Mouse (Mus musculus) MEL (cell line): ENCODE measurements around the gene Umad1. TPM values are rescaled to one million over a fixed set of nuclear protein-coding genes. Genes with fewer than 3 reads are reported as not detected.

ENCODE experiments used
- DNase-seq: peaks from one replicate; pipeline ENCODE4 v3.0.0; 2011; ENCODE audit warnings: low read depth, low spot score
- H3K27ac ChIP-seq: 2 replicates; pipeline ENCODE4 v1.5.1; 2012; ENCODE audit warnings: low read depth, mild to moderate bottlenecking, control low read depth, low read length, moderate library complexity; ENCODE audit not compliant: control insufficient read depth
- H3K27me3 ChIP-seq, 2 experiments: fragments of 150-350 bp in 1 of 2; sonication (generic) in 1 of 2; 2 replicates each; pipeline ENCODE4 v1.6.1; 2012; ENCODE audit warnings: low read length in 2 of 2, mild to moderate bottlenecking in 2 of 2, improper control_type of control experiment in 1 of 2, moderate library complexity in 1 of 2; ENCODE audit not compliant: insufficient read depth in 2 of 2, control insufficient read depth in 1 of 2
- H3K36me3 ChIP-seq, 2 experiments: 2 replicates each; pipeline ENCODE4 v1.6.1; 2012 to 2014; ENCODE audit warnings: low read length in 2 of 2, improper control_type of control experiment in 1 of 2, inconsistent platforms in 1 of 2, mild to moderate bottlenecking in 1 of 2; ENCODE audit not compliant: insufficient read depth in 2 of 2, control insufficient read depth in 1 of 2
- H3K4me1 ChIP-seq, 2 experiments: fragments of 150-350 bp in 1 of 2; sonication (generic) in 1 of 2; 2 replicates each; pipeline ENCODE4 v1.6.1; 2012; ENCODE audit warnings: low read length in 2 of 2, improper control_type of control experiment in 1 of 2, mild to moderate bottlenecking in 1 of 2; ENCODE audit not compliant: insufficient read depth in 2 of 2, control insufficient read depth in 1 of 2
- H3K4me3 ChIP-seq, 2 experiments: fragments of 150-350 bp in 1 of 2; sonication (generic) in 1 of 2; 2 replicates each; pipeline ENCODE4 v1.5.1; 2012; ENCODE audit warnings: low read depth in 2 of 2, low read length in 2 of 2, mild to moderate bottlenecking in 2 of 2, moderate library complexity in 2 of 2, control low read depth in 1 of 2, improper control_type of control experiment in 1 of 2; ENCODE audit not compliant: control insufficient read depth in 1 of 2, insufficient read depth in 1 of 2
- H3K79me2 ChIP-seq: 2 replicates; pipeline ENCODE4 v1.6.1; 2012; ENCODE audit warnings: mild to moderate bottlenecking, low read length, moderate library complexity; ENCODE audit not compliant: control insufficient read depth, poor library complexity, insufficient read depth
- H3K9ac ChIP-seq: 2 replicates; pipeline ENCODE4 v1.6.1; 2012; ENCODE audit warnings: low read depth, mild to moderate bottlenecking, control low read depth, low read length, moderate library complexity; ENCODE audit not compliant: control insufficient read depth, poor library complexity, severe bottlenecking
- H3K9me3 ChIP-seq: fragments of 150-350 bp; sonication (generic); replicated peaks from 2 replicates; pipeline ENCODE4 v1.6.1; 2012; ENCODE audit warnings: mild to moderate bottlenecking, low read length, improper control_type of control experiment, moderate library complexity; ENCODE audit not compliant: insufficient read depth
- CTCF ChIP-seq, 3 experiments: IDR thresholded peaks in 2 of 3; conservative IDR thresholded peaks in 1 of 3; 2 replicates each; pipeline ENCODE4 v1.5.1; 2011 to 2012; ENCODE audit warnings: low read length in 3 of 3, low read depth in 2 of 3, mild to moderate bottlenecking in 2 of 3, improper control_type of control experiment in 1 of 3, inconsistent platforms in 1 of 3, mixed read lengths in 1 of 3, moderate library complexity in 1 of 3; ENCODE audit not compliant: control insufficient read depth in 1 of 3, insufficient read depth in 1 of 3, poor library complexity in 1 of 3, severe bottlenecking in 1 of 3
- E2F4 ChIP-seq: IDR thresholded peaks from 2 replicates; pipeline ENCODE4 v1.6.1; 2011; ENCODE audit warnings: low read depth, low read length, improper control_type of control experiment, borderline replicate concordance
- ELF1 ChIP-seq: IDR thresholded peaks from 2 replicates; pipeline ENCODE4 v1.6.1; 2014; ENCODE audit warnings: low read depth, mild to moderate bottlenecking, inconsistent platforms, low read length, improper control_type of control experiment, moderate library complexity
- EP300 ChIP-seq, 2 experiments: IDR thresholded peaks; 2 replicates each; pipeline ENCODE4 v1.6.1; 2011; ENCODE audit warnings: improper control_type of control experiment in 2 of 2, low read length in 2 of 2, low read depth in 1 of 2, mild to moderate bottlenecking in 1 of 2
- ETS1 ChIP-seq: IDR thresholded peaks from 2 replicates; pipeline ENCODE4 v1.6.1; 2012; ENCODE audit warnings: low read depth, mild to moderate bottlenecking, inconsistent platforms, low read length, improper control_type of control experiment, moderate library complexity
- GABPA ChIP-seq: IDR thresholded peaks from 2 replicates; pipeline ENCODE4 v1.6.1; 2012; ENCODE audit warnings: low read depth, mild to moderate bottlenecking, inconsistent platforms, low read length, improper control_type of control experiment, moderate library complexity
- GATA1 ChIP-seq: IDR thresholded peaks from 2 replicates; pipeline ENCODE4 v1.6.1; 2011; ENCODE audit warnings: low read depth, low read length, improper control_type of control experiment
- KAT2A ChIP-seq: conservative IDR thresholded peaks from 2 replicates; pipeline ENCODE4 v1.6.1; 2012; ENCODE audit warnings: low read depth, low read length, improper control_type of control experiment, inconsistent platforms
- MAFK ChIP-seq: IDR thresholded peaks from 2 replicates; pipeline ENCODE4 v1.6.1; 2011; ENCODE audit warnings: low read depth, mild to moderate bottlenecking, low read length, improper control_type of control experiment, borderline replicate concordance
- MAZ ChIP-seq: IDR thresholded peaks from 2 replicates; pipeline ENCODE4 v1.6.1; 2012; ENCODE audit warnings: low read depth, mild to moderate bottlenecking, inconsistent platforms, low read length, improper control_type of control experiment
- MXI1 ChIP-seq: IDR thresholded peaks from 2 replicates; pipeline ENCODE4 v1.6.1; 2011; ENCODE audit warnings: mild to moderate bottlenecking, low read depth, low read length, improper control_type of control experiment
- NRF1 ChIP-seq: IDR thresholded peaks from 2 replicates; pipeline ENCODE4 v1.6.1; 2014; ENCODE audit warnings: low read depth, mild to moderate bottlenecking, inconsistent platforms, low read length, improper control_type of control experiment, moderate library complexity; ENCODE audit not compliant: poor library complexity, insufficient read depth, severe bottlenecking
- RAD21 ChIP-seq: IDR thresholded peaks from 2 replicates; pipeline ENCODE4 v1.6.1; 2011; ENCODE audit warnings: mild to moderate bottlenecking, low read depth, low read length, improper control_type of control experiment
- RCOR1 ChIP-seq: IDR thresholded peaks from 2 replicates; pipeline ENCODE4 v1.6.1; 2012; ENCODE audit warnings: low read depth, mild to moderate bottlenecking, inconsistent platforms, low read length, improper control_type of control experiment
- SIN3A ChIP-seq: IDR thresholded peaks from 2 replicates; pipeline ENCODE4 v1.6.1; 2012; ENCODE audit warnings: low read length, improper control_type of control experiment, inconsistent platforms
- SMC3 ChIP-seq: IDR thresholded peaks from 2 replicates; pipeline ENCODE4 v1.6.1; 2011; ENCODE audit warnings: low read depth, low read length, improper control_type of control experiment
- TCF12 ChIP-seq: IDR thresholded peaks from 2 replicates; pipeline ENCODE4 v1.6.1; 2014; ENCODE audit warnings: low read depth, mild to moderate bottlenecking, inconsistent platforms, low read length, improper control_type of control experiment, moderate library complexity
- ZMIZ1 ChIP-seq: IDR thresholded peaks from 2 replicates; pipeline ENCODE4 v1.6.1; 2012; ENCODE audit warnings: low read depth, mild to moderate bottlenecking, inconsistent platforms, low read length, improper control_type of control experiment, moderate library complexity
- polyA plus RNA-seq, 2 experiments: library from polyadenylated mRNA; stranded (reverse) in 1 of 2; unstranded in 1 of 2; fragments of >175 nt in 1 of 2; fragments of >200 nt in 1 of 2; gene quantifications; 2 replicates each; pipeline versions ENCODE4 v1.2.1 to v1.2.4; 2012; ENCODE audit warnings: low replicate concordance in 2 of 2, low read depth in 1 of 2; ENCODE audit not compliant: insufficient read length in 2 of 2, insufficient read depth in 1 of 2, missing spikeins in 1 of 2
- total RNA-seq: library from RNA; depleted of rRNA; stranded (reverse); fragments of 300-350 nt; gene quantifications from 2 replicates; pipeline ENCODE4 v1.2.3, GENCODE M21; 2012

The Umad1 gene
- total and polyA plus RNA-seq, 3 experiments = 5.3 to 9.7 TPM; not detected in 1

GRCm38 (mm10) chr6:8489938-8490585, 231.0 kb downstream of the Umad1 start (continued):
- TF ChIP-seq SMC3 (no peak), ZMIZ1 (no peak)
- TF ChIP-seq, all 39 proteins: peak for 7

- Histone ChIP-seq H3K4me1 (peaks cover 28 to 29% of the 10 kb centered on the region in 2 experiments), H3K79me2 (no peaks in the 10 kb centered on the region)
Measured at GRCm38 (mm10) chr6:8492248-8492647, 233.2 kb downstream of the Umad1 start.

GRCm38 (mm10) chr6:8495109-8495826, 236.2 kb downstream of the Umad1 start:
- H3K36me3 ChIP-seq = peaks cover 0 to 18% of the 10 kb centered on the region in 2 experiments; a peak in 2 of 4 replicates
- H3K27ac ChIP-seq = no peak overlapping the region
- H3K4me3 ChIP-seq = no peak overlapping the region

More at GRCm38 (mm10) chr6:8492248-8492647, 233.2 kb downstream of the Umad1 start:
- DNase-seq = no peak
- Histone ChIP-seq H3K36me3 (peaks cover 0 to 32% of the 10 kb centered on the region in 2 experiments; a peak in 2 of 4 replicates), H3K9ac (no peak overlapping the region), H3K27me3 (no peaks in the 10 kb centered on the region), H3K4me3 (no peak overlapping the region), H3K9me3 (no peaks in the 10 kb centered on the region), H3K27ac (no peak overlapping the region)
- TF ChIP-seq CTCF (IDR thresholded peaks at IDR 0.05 in 2 of 3, conservative IDR thresholded peaks at IDR 0.05 in 1 of 3; ENCODE audit: control insufficient read depth in 1 of 3, insufficient read depth in 1 of 3, low read depth in 2 of 3, low read length in 3 of 3, poor library complexity in 1 of 3, severe bottlenecking in 1 of 3) = no peak
- TF ChIP-seq ETS1 = peak; percentile 61
- peak; percentile 64 for TF ChIP-seq RCOR1
- peak; percentile 61 for TF ChIP-seq SIN3A
- 0 out of 2 replicates have a peak, but pooled peaks have one; percentile 31 for TF ChIP-seq TCF12
- TF ChIP-seq KAT2A = no peak
- peak; percentile 75 for TF ChIP-seq GATA1
- peak; percentile 58 to 61; a peak in 3 of 4 replicates for TF ChIP-seq EP300 (IDR thresholded peaks at IDR 0.05; ENCODE audit: low read depth in 1 of 2, low read length in 2 of 2)
- TF ChIP-seq GABPA = no peak
- 0 out of 2 replicates have a peak, but pooled peaks have one; percentile 52 for TF ChIP-seq ELF1

More at GRCm38 (mm10) chr6:8495109-8495826, 236.2 kb downstream of the Umad1 start:
- Histone ChIP-seq H3K4me1 (peaks cover 9 to 18% of the 10 kb centered on the region in 2 experiments), H3K27me3 (no peaks in the 10 kb centered on the region), H3K9me3 (no peaks in the 10 kb centered on the region), H3K9ac (no peak overlapping the region), H3K79me2 (no peaks in the 10 kb centered on the region)
- no peak for TF ChIP-seq RAD21
- no peak for TF ChIP-seq MAZ
- no peak for TF ChIP-seq E2F4
- no peak for TF ChIP-seq KAT2A
- TF ChIP-seq MXI1 = no peak
- no peak for TF ChIP-seq TCF12
- no peak for TF ChIP-seq CTCF (IDR thresholded peaks at IDR 0.05 in 2 of 3, conservative IDR thresholded peaks at IDR 0.05 in 1 of 3; ENCODE audit: control insufficient read depth in 1 of 3, insufficient read depth in 1 of 3, low read depth in 2 of 3, low read length in 3 of 3, poor library complexity in 1 of 3, severe bottlenecking in 1 of 3)
- no peak for TF ChIP-seq NRF1
- no peak for TF ChIP-seq MAFK
- no peak for DNase-seq
